Mouse (Mus musculus) hindbrain, embryonic 16.5 days (tissue): ENCODE measurements at regions not wholly inside any gene's neighbourhood (a gene's known extent, or its start where the extent isn't known, plus 50 kb on each side); places are given as distances from the start of the nearest gene placed in this dataset.

Experiments
- ATAC-seq: fragments of 200-750 bp; cut with Nextera tagmentation; 2 replicates; pipeline ENCODE4 v1.8.0; 2017; ENCODE audit warnings: moderate TSS enrichment, moderate library complexity
- H3K27ac ChIP-seq: fragments of 300-500 bp; sonication (generic); 2 replicates; pipeline ENCODE4 v1.5.1; 2014; ENCODE audit warnings: low read depth, mild to moderate bottlenecking, control low read depth, low read length, moderate library complexity
- H3K27me3 ChIP-seq: fragments of 300-500 bp; sonication (generic); replicated peaks from 2 replicates; pipeline ENCODE4 v1.6.1; 2014; ENCODE audit warnings: low read length; ENCODE audit not compliant: control insufficient read depth, insufficient read depth
- H3K36me3 ChIP-seq: fragments of 300-500 bp; sonication (generic); 2 replicates; pipeline ENCODE4 v1.6.1; 2014; ENCODE audit warnings: mild to moderate bottlenecking, low read length, moderate library complexity, mixed read lengths; ENCODE audit not compliant: control insufficient read depth, insufficient read depth
- H3K4me1 ChIP-seq: fragments of 300-500 bp; sonication (generic); 2 replicates; pipeline ENCODE4 v1.6.1; 2014; ENCODE audit warnings: low read depth, low read length; ENCODE audit not compliant: control insufficient read depth, insufficient read depth
- H3K4me2 ChIP-seq: fragments of 300-500 bp; sonication (generic); 2 replicates; pipeline ENCODE4 v1.6.1; 2014; ENCODE audit warnings: mild to moderate bottlenecking, low read length, control low read depth, moderate library complexity
- H3K4me3 ChIP-seq: fragments of 300-500 bp; sonication (generic); 2 replicates; pipeline ENCODE4 v1.5.1; 2014; ENCODE audit warnings: mild to moderate bottlenecking, low read length, control low read depth, moderate library complexity
- H3K9ac ChIP-seq: fragments of 300-500 bp; sonication (generic); 2 replicates; pipeline ENCODE4 v1.6.1; 2014; ENCODE audit warnings: low read depth, mild to moderate bottlenecking, control low read depth, low read length, moderate library complexity
- H3K9me3 ChIP-seq: fragments of 300-500 bp; sonication (generic); 2 replicates; pipeline ENCODE4 v1.6.1; 2014; ENCODE audit warnings: mild to moderate bottlenecking, low read length, moderate library complexity; ENCODE audit not compliant: control insufficient read depth
- WGBS: fragments of 180-500 bp; shearing (Covaris S2); extraction: QIAGEN DNeasy Blood & Tissue Kit; methylation state at CpG from one replicate; pipeline ENCODE4 v1.1.7; 2014; 5-methylcytosine and 5-hydroxymethylcytosine counted together

DNA sequence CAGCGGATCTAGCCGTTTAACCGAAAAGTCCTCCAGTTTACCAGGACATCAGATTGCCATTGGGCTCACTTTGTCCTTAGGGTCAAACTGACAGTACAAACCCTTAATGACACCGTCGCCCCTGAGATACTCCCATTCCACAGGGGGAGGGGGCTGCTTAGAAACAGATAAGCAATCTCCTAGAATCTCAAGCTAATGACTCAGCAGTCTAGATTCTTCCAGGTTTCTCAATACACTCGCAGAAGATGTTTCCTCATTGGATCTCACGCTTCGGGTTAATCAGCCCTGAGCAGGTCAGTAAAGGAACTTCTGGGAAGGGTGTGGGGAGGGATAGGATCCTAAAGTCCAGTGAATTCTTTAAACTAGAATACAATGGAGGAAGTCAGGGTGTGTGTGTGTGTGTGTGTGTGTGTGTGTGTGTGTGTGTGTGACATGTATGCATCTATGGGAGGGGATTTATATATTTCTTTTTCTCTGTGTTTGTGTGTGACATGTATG, 133.0 kb upstream of the Zfand5 start:
- no peak overlapping the region for H3K4me2 ChIP-seq
- no peak overlapping the region for H3K9ac ChIP-seq
- H3K4me1 ChIP-seq = peaks cover 7% of the 10 kb centered on the region; the same call in 1 of the 2 replicates
- H3K27ac ChIP-seq = no peak overlapping the region
- no peaks in the 10 kb centered on the region for H3K9me3 ChIP-seq
- no peak for ATAC-seq
- no peaks in the 10 kb centered on the region for H3K36me3 ChIP-seq
- H3K4me3 ChIP-seq = no peak overlapping the region
- no peaks in the 10 kb centered on the region for H3K27me3 ChIP-seq
- 85% methylated on average over 8 of the region's 8 CpGs for WGBS

DNA sequence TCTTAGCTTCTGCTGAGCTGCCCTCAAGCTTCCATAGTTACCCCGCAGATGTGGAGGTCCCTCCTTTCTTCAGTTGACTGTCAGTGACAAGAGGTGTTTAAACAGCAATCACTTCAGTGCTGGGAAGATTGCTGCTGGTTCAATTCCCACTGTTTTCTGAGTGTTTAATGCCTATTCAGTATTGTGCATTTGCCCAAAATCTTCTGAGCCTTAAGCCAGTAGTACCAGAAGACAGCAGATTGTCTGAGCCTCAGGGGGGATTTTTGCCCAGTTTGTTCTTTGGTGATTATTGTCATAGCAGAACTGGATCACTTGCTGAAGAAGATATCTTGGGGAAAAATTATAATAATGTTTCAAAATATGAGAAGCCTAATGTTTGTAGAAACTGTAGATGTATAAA, 135.3 kb upstream of the Zfand5 start:
- no peak overlapping the region for H3K4me3 ChIP-seq
- peaks cover 7% of the 10 kb centered on the region; the same call in 1 of the 2 replicates for H3K4me1 ChIP-seq
- ATAC-seq = no peak
- no peak overlapping the region for H3K4me2 ChIP-seq
- WGBS = 88% methylated on average over 1 of the region's 1 CpGs
- H3K36me3 ChIP-seq = no peaks in the 10 kb centered on the region
- H3K9ac ChIP-seq = no peak overlapping the region
- no peaks in the 10 kb centered on the region for H3K27me3 ChIP-seq
- H3K27ac ChIP-seq = no peak overlapping the region; the same call in 1 of the 2 replicates
- H3K9me3 ChIP-seq = no peaks in the 10 kb centered on the region

GRCm38 (mm10) chr19:21135998-21136380, 136.1 kb upstream of the Zfand5 start:
- Histone ChIP-seq H3K4me2 (no peak overlapping the region), H3K4me3 (no peak overlapping the region), H3K9ac (no peak overlapping the region), H3K4me1 (peaks cover 7% of the 10 kb centered on the region; the same call in 1 of the 2 replicates), H3K9me3 (no peaks in the 10 kb centered on the region), H3K27me3 (no peaks in the 10 kb centered on the region), H3K27ac (peak overlapping the region; percentile 26; the same call in 1 of the 2 replicates), H3K36me3 (no peaks in the 10 kb centered on the region)
- peak; percentile 87 for ATAC-seq
- WGBS = 23% methylated on average over 5 of the region's 5 CpGs

DNA sequence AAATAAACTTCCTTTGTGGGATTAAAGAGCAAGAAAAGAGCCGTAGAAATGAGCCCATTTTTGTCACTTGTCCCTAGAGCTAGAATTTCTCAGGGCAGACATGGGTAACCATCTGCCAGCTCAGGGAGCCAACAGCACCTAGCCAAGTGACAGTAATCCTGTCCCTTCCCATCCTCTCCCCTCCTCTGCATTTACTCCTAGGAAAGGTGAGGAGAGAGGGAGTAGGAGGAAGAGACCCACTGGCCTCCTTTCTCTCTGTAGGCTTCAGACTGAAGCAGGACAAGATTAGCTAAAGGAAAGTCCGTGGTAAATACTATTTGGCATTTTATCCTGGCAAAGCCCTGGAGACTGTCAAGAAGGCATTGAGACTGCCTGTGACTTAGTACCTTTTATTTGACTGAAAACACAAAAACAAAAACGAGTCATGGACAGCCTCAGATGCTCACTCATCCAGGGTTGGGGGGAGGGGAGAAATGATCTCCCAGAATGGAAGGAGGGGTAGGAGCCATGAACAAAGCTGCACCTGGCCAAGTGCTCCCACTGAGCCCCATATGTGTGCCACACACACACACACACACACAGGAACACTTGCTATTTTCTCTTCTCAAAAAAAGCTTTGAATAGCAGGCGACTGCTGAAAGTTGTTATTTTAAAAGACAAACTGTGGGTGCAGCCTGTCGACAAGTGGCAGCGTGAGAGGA, 136.6 kb upstream of the Zfand5 start:
- H3K27ac ChIP-seq = peak overlapping the region; percentile 26; the same call in 1 of the 2 replicates
- H3K4me2 ChIP-seq = no peak overlapping the region
- no peak overlapping the region for H3K4me3 ChIP-seq
- H3K27me3 ChIP-seq = no peaks in the 10 kb centered on the region
- WGBS = 12% methylated on average over 6 of the region's 6 CpGs
- peak; percentile 92 for ATAC-seq
- H3K9ac ChIP-seq = no peak overlapping the region
- no peaks in the 10 kb centered on the region for H3K36me3 ChIP-seq
- H3K4me1 ChIP-seq = peaks cover 7% of the 10 kb centered on the region; the same call in 1 of the 2 replicates
- H3K9me3 ChIP-seq = no peaks in the 10 kb centered on the region

DNA sequence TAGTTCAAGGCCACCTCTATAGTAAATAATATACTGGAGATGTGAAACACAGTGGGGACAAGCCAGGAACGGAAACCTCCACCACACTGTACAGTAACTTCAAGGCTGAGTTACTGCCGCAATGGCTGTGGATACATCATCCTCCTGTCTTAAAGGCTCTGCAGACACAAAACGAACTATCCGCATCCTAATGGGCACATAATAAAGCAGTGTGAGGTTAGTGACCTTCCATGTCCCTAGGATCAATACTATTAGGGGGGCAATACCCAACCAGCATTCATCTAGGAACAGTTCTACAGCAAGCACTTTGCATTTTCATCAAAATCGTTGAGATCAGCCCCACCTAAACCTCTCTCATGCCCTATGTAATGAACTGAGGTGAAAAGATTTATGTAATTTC, 142.4 kb upstream of the Zfand5 start:
- whole genome bisulfite sequencing = 88% methylated on average over 5 of the region's 5 CpGs
- H3K9ac ChIP-seq = no peak overlapping the region
- ATAC-seq = no peak

DNA sequence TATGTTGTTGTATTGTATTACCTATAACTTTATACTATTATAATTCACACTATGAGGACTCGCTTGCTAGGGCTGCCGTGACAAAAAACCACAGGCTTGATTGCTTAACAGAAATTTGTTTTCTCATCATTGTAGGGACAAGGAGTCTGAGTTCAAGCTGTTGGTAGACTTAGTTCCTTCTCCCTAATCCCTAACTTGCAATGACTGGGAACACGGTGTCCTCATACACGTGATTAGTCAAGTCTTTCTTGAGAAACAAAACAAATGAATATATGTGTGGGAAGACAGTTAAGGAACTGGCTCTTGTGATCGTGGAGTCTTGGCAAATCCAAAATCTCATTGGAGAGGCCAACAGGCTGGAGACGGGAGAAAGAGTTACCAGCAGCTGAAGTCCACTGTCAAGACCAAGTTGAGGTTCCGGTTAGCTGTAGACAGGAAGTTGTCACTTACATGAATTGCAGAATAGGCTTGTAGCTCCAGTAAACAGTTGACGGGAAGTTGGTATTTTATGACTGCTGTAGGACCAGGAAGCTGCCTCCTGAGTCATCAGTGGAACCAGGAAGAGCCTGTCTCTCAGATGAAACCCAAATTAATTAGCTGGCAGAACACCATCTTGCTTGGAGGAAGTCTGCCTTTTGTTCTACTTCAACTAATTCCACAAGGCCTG, 144.9 kb upstream of the Zfand5 start:
- no peak for ATAC-seq
- 95% methylated on average over 8 of the region's 8 CpGs for WGBS
- no peak overlapping the region for H3K4me3 ChIP-seq

More for the DNA sequence above, 142.4 kb upstream of the Zfand5 start:
- Histone ChIP-seq H3K9me3 (no peaks in the 10 kb centered on the region), H3K27me3 (no peaks in the 10 kb centered on the region), H3K36me3 (no peaks in the 10 kb centered on the region), H3K4me2 (no peak overlapping the region), H3K4me1 (no peaks in the 10 kb centered on the region), H3K27ac (no peak overlapping the region), H3K4me3 (no peak overlapping the region)

GRCm38 (mm10) chr19:21126670-21127069, 145.4 kb upstream of the Zfand5 start:
- H3K4me2 ChIP-seq = no peak overlapping the region
- no peaks in the 10 kb centered on the region for H3K27me3 ChIP-seq
- no peak overlapping the region for H3K9ac ChIP-seq
- no peaks in the 10 kb centered on the region for H3K36me3 ChIP-seq
- no peak overlapping the region for H3K4me3 ChIP-seq
- WGBS = 87% methylated on average over 2 of the region's 2 CpGs
- no peaks in the 10 kb centered on the region for H3K4me1 ChIP-seq
- no peaks in the 10 kb centered on the region for H3K9me3 ChIP-seq
- ATAC-seq = no peak
- no peak overlapping the region for H3K27ac ChIP-seq

More for the DNA sequence above, 144.9 kb upstream of the Zfand5 start:
- H3K4me2 ChIP-seq = no peak overlapping the region
- H3K9me3 ChIP-seq = no peaks in the 10 kb centered on the region
- no peak overlapping the region for H3K9ac ChIP-seq
- H3K36me3 ChIP-seq = no peaks in the 10 kb centered on the region
- no peak overlapping the region for H3K27ac ChIP-seq
- H3K4me1 ChIP-seq = no peaks in the 10 kb centered on the region
- no peaks in the 10 kb centered on the region for H3K27me3 ChIP-seq

GRCm38 (mm10) chr19:21119477-21119876, 152.6 kb upstream of the Zfand5 start:
- no peak overlapping the region for H3K4me3 ChIP-seq
- H3K9ac ChIP-seq = no peak overlapping the region
- no peaks in the 10 kb centered on the region for H3K4me1 ChIP-seq
- no peak overlapping the region for H3K4me2 ChIP-seq
- no peaks in the 10 kb centered on the region for H3K27me3 ChIP-seq
- no peaks in the 10 kb centered on the region for H3K36me3 ChIP-seq
- no peak overlapping the region for H3K27ac ChIP-seq
- no peaks in the 10 kb centered on the region for H3K9me3 ChIP-seq
- WGBS = 80% methylated on average over 6 of the region's 6 CpGs
- ATAC-seq = no peak

DNA sequence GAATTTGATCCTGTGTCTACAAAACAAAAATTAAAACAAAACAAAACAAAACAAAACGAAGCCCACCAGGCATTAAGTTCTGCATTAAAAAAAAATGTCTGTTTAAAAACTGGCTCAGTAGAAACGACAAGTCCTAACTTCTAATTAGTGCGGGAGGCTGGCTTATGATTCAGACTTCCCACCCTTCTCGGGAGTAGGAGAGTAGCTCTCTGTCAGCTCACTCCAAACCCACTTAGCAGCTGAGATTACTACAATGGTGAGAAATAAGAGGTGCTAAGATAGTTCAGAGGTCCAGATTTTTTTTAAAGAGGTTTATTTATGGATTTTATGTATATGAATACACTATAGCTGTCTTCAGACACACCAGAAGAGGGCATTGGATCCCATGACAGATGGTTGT, 153.3 kb upstream of the Zfand5 start:
- Histone ChIP-seq H3K27ac (no peak overlapping the region), H3K9me3 (no peaks in the 10 kb centered on the region), H3K4me3 (no peak overlapping the region), H3K4me1 (no peaks in the 10 kb centered on the region), H3K4me2 (no peak overlapping the region), H3K27me3 (no peaks in the 10 kb centered on the region), H3K9ac (no peak overlapping the region), H3K36me3 (no peaks in the 10 kb centered on the region)
- ATAC-seq = no peak
- 88% methylated on average over 4 of the region's 4 CpGs for WGBS
